Mouse (Mus musculus) C2C12 (cell line): Measurements from ENCODE around the gene Frmpd1. TPM values are rescaled to one million over a fixed set of nuclear protein-coding genes. Genes with fewer than 3 reads are reported as not detected.

Source experiments
- H3K27me3 ChIP-seq: one replicate; pipeline ENCODE4 v1.6.1; 2011; ENCODE audit not compliant: control insufficient read depth, insufficient read depth, insufficient read length
- H3K36me3 ChIP-seq: one replicate; pipeline ENCODE4 v1.6.1; 2011; ENCODE audit not compliant: control insufficient read depth, insufficient read depth
- H3K4me3 ChIP-seq: one replicate; pipeline ENCODE4 v1.5.1; 2011; ENCODE audit warnings: mild to moderate bottlenecking, control low read depth; ENCODE audit not compliant: poor library complexity, insufficient read depth, severe bottlenecking
- H3K79me2 ChIP-seq: one replicate; pipeline ENCODE4 v1.6.1; 2011; ENCODE audit not compliant: control insufficient read depth, insufficient read depth
- H3K79me3 ChIP-seq: one replicate; pipeline ENCODE4 v1.6.1; 2011; ENCODE audit warnings: low read depth, control low read depth
- H3ac ChIP-seq: one replicate; pipeline ENCODE3; 2011; ENCODE audit warnings: low read depth; ENCODE audit not compliant: control insufficient read depth, insufficient read length
- CEBPB ChIP-seq: IDR thresholded peaks from one replicate; pipeline ENCODE4 v1.6.1; 2011; ENCODE audit warnings: low read depth, mild to moderate bottlenecking, control low read depth, moderate library complexity
- CTCF ChIP-seq: IDR thresholded peaks from one replicate; pipeline ENCODE4 v1.5.1; 2011; ENCODE audit not compliant: control insufficient read depth, insufficient read depth, insufficient read length
- FOSL1 ChIP-seq: IDR thresholded peaks from one replicate; pipeline ENCODE4 v1.8.0; 2011; ENCODE audit warnings: mild to moderate bottlenecking, low read length; ENCODE audit not compliant: poor library complexity, insufficient read depth, severe bottlenecking
- MAX ChIP-seq: IDR thresholded peaks from one replicate; pipeline ENCODE4 v1.6.1; 2011; ENCODE audit warnings: mild to moderate bottlenecking, control low read depth
- MYOD1 ChIP-seq: IDR thresholded peaks from one replicate; pipeline ENCODE4 v1.6.1; 2011; ENCODE audit warnings: low read depth; ENCODE audit not compliant: control insufficient read depth, insufficient read length
- MYOG ChIP-seq: IDR thresholded peaks from one replicate; pipeline ENCODE4 v1.6.1; 2011; ENCODE audit not compliant: control insufficient read depth, insufficient read length; ENCODE audit errors: extremely low read depth
- USF1 ChIP-seq: IDR thresholded peaks from one replicate; pipeline ENCODE4 v1.6.1; 2011; ENCODE audit warnings: low read depth, mild to moderate bottlenecking, control low read depth, moderate library complexity
- polyA plus RNA-seq: library from polyadenylated mRNA; unstranded; fragments of >200 nt; fragmentation: generic; extraction: Trizol; gene quantifications from one replicate; pipeline ENCODE4 v1.2.1, GENCODE M21; 2012; ENCODE audit warnings: missing spikeins

The Frmpd1 gene
- polyA plus RNA-seq, 1 experiment, result 9.7 TPM

DNA sequence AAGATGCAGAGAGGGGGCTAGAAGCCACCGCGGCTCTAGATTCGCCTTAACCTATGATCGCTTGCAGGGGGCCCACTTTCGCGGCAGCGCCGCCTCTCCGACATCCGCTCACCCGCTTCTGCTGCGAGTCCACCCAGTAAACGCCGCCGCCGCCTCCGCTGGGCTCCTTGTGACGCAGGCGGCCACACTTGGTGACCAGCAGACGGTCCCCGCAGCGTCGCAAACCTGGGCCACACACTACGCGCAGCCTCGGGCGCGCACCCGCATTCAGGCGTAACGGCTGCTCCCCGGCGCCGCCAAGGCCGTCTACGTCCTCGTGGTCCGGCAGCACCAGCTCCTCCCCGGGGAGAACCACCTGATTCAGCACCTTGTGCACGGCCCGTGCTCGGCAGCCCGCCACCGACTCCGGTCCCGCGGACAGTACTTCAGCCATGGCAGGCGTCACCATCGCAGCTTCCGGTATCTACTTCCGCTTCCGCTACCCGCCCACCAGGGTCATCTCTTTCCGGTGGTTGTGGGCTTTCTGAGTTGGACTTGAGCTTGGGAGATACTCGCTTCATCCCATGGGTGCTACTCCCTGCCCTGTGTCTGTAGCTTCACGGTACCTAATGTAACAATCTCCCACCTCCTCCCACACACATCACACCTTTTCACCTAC, 135.6 kb downstream of the Frmpd1 start:
- H3K4me3 ChIP-seq, result peak overlapping the region; percentile 69
- H3K79me3 ChIP-seq, result peaks cover 9% of the 10 kb centered on the region
- peaks cover 25% of the 10 kb centered on the region for H3K36me3 ChIP-seq
- peaks cover 28% of the 10 kb centered on the region for H3K79me2 ChIP-seq
- TF ChIP-seq CTCF, result no peak
- TF ChIP-seq FOSL1, result no peak
- TF ChIP-seq USF1, result no peak
- no peak for TF ChIP-seq CEBPB
- TF ChIP-seq MYOD1, result no peak
- TF ChIP-seq MYOG, result no peak
- no peak for TF ChIP-seq MAX
- H3ac ChIP-seq, result peak overlapping the region; percentile 80
- no peaks in the 10 kb centered on the region for H3K27me3 ChIP-seq

GRCm38 (mm10) chr4:45331139-45331538, 146.5 kb downstream of the Frmpd1 start:
- no peaks in the 10 kb centered on the region for H3K27me3 ChIP-seq
- H3K79me2 ChIP-seq, result no peaks in the 10 kb centered on the region
- H3K4me3 ChIP-seq, result no peak overlapping the region
- H3K79me3 ChIP-seq, result no peaks in the 10 kb centered on the region
- no peaks in the 10 kb centered on the region for H3K36me3 ChIP-seq
- no peak for TF ChIP-seq CTCF
- H3ac ChIP-seq, result no peak overlapping the region

DNA sequence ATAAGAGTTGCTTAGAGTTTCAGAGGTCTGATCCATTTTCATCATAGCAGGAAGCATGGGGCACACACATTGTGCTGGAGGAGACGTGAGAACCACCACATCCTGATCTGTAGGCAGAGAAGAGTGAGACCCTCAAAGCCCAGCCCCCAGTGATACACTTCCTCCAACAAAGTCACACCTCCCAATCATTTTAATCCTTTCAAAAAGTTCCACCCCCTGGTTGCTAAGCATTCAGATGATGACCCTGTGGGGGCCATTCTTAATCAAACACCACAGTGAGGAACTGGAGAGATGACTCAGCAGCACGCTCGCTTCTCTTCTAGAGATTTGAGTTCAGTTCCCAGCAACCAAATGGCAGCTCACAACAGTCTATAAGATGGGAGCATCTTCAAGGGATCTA, 147.8 kb downstream of the Frmpd1 start:
- TF ChIP-seq FOSL1 (no peak), USF1 (no peak), MYOG (no peak), CTCF (no peak), MAX (no peak), CEBPB (no peak)
- Histone ChIP-seq H3K79me2 (no peaks in the 10 kb centered on the region), H3K27me3 (no peaks in the 10 kb centered on the region), H3K79me3 (no peaks in the 10 kb centered on the region), H3ac (no peak overlapping the region), H3K4me3 (no peak overlapping the region), H3K36me3 (no peaks in the 10 kb centered on the region)

Other genes with a start within 250 kb of the Frmpd1 start
- gene Grhpr, start 203.5 kb upstream of the Frmpd1 start, polyA plus RNA-seq, result 24.0 TPM
- 4.7 TPM for gene Zbtb5, start 172.5 kb upstream of the Frmpd1 start, polyA plus RNA-seq
- 29.0 TPM for gene Polr1e, start 166.3 kb upstream of the Frmpd1 start, polyA plus RNA-seq
- gene Fbxo10, start 100.3 kb upstream of the Frmpd1 start, polyA plus RNA-seq, result 9.7 TPM
- 552 TPM for gene Tomm5, start 76.8 kb upstream of the Frmpd1 start, polyA plus RNA-seq
- 4.1 TPM for gene Trmt10b, start 112.3 kb downstream of the Frmpd1 start, polyA plus RNA-seq
- 10.8 TPM for gene Dcaf10, start 157.2 kb downstream of the Frmpd1 start, polyA plus RNA-seq
- gene Exosc3, start 157.9 kb downstream of the Frmpd1 start, polyA plus RNA-seq, result 55.3 TPM
- gene Slc25a51, start 223.9 kb downstream of the Frmpd1 start, polyA plus RNA-seq, result 42.4 TPM